Mouse (Mus musculus) ES-E14 (cell line): ENCODE data around the gene Adh6b.

Source experiments
- HCFC1 ChIP-seq: IDR thresholded peaks from 2 replicates; pipeline ENCODE4 v1.6.1; 2012; ENCODE audit warnings: low read length, inconsistent platforms, borderline replicate concordance; ENCODE audit not compliant: insufficient read depth
- MAFK ChIP-seq: IDR thresholded peaks from 2 replicates; pipeline ENCODE4 v1.6.1; 2014; ENCODE audit warnings: mild to moderate bottlenecking, low read depth, low read length, inconsistent platforms; ENCODE audit not compliant: insufficient read depth
- ZC3H11A ChIP-seq: IDR thresholded peaks from 2 replicates; pipeline ENCODE4 v1.6.1; 2012; ENCODE audit warnings: low read depth, mild to moderate bottlenecking, inconsistent platforms, low read length, borderline replicate concordance
- ZNF384 ChIP-seq: IDR thresholded peaks from 2 replicates; pipeline ENCODE4 v1.6.1; 2012; ENCODE audit warnings: low read depth, low read length, inconsistent platforms

DNA sequence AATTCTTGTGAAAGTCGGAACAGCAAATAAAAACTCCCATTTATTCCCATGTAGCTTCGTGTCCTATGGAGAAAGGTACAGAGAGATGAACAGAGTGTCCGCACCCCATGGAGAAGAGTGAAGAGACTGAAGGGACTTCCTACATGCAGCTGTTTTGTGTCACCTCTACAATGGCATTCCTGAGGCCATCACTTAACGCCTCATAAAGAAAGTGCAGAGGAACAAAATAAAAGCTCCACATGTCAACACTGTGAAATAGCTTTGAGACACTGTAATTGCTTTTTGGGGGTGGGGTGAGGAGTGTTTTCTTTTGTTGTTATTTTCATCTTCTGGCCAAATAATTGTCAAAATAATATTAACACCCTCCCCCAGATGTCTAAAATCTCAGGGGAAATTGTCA is 38.9 kb upstream of the Adh6b start:
- TF ChIP-seq ZNF384 (no peak), ZC3H11A (no peak), MAFK (no peak), HCFC1 (no peak)
